Mouse (Mus musculus): ENCODE data around the gene Slc12a8. TPM values are rescaled to one million over a fixed set of nuclear protein-coding genes. Genes with fewer than 3 reads are reported as not detected.
A peak's percentile ranks its signal among the peaks of the same experiment; 100 is the strongest.

The Slc12a8 gene
- polyA plus RNA-seq, 1 experiment = 0.91 TPM

GRCm38 (mm10) chr16:33666226-33666625 lies 149.1 kb downstream of the Slc12a8 start:
- H3K4me1 ChIP-seq (ENCODE audit: control insufficient read depth, insufficient read depth, low read length) = peaks cover 22% of the 10 kb centered on the region
- TF ChIP-seq CTCF (IDR thresholded peaks at IDR 0.05; ENCODE audit: borderline replicate concordance, insufficient read depth, low read length) (no peak), POLR2A (IDR thresholded peaks at IDR 0.05; ENCODE audit: low read depth, low read length) (no peak)
- H3K4me3 ChIP-seq (ENCODE audit: insufficient read depth, low read length) = no peak overlapping the region
- H3K27ac ChIP-seq (ENCODE audit: insufficient read depth, low read length) = no peak overlapping the region

- H3K4me3 ChIP-seq (ENCODE audit: insufficient read depth, low read length) = no peak overlapping the region
- no peak for TF ChIP-seq CTCF (IDR thresholded peaks at IDR 0.05; ENCODE audit: borderline replicate concordance, insufficient read depth, low read length)
- H3K27ac ChIP-seq (ENCODE audit: insufficient read depth, low read length) = peak overlapping the region; percentile 17; the same call in 1 of the 2 replicates
- peaks cover 22% of the 10 kb centered on the region for H3K4me1 ChIP-seq (ENCODE audit: control insufficient read depth, insufficient read depth, low read length)
These were observed 149.9 kb downstream of the Slc12a8 start for GRCm38 (mm10) chr16:33666985-33667538.

DNA sequence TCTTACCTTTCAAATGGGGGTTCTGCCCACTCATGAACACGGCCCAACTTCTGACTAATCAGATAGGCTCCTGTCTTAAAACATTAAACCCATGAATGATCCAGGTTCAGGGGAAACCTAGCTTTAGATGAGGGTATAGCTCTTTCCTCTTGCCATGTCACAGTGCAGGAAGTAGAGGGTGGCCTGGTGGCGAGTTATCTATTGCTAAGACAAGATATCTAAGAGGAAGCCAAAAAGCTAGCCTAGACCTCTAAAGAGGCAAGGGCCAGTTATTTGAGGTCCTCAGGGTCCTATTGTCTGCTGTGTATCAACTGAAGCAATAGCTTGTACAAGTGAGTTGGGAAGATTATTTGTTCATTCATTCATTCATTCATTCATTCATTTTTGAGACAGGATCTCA lies 151.3 kb downstream of the Slc12a8 start:
- H3K4me1 ChIP-seq (ENCODE audit: control insufficient read depth, insufficient read depth, low read length) = peaks cover 22% of the 10 kb centered on the region
- no peak overlapping the region for H3K27ac ChIP-seq (ENCODE audit: insufficient read depth, low read length)
- TF ChIP-seq POLR2A (IDR thresholded peaks at IDR 0.05; ENCODE audit: low read depth, low read length) (no peak), CTCF (IDR thresholded peaks at IDR 0.05; ENCODE audit: borderline replicate concordance, insufficient read depth, low read length) (no peak)
- no peak overlapping the region for H3K4me3 ChIP-seq (ENCODE audit: insufficient read depth, low read length)

- Histone ChIP-seq H3K4me1 (ENCODE audit: control insufficient read depth, insufficient read depth, low read length) (peaks cover 22% of the 10 kb centered on the region), H3K4me3 (ENCODE audit: insufficient read depth, low read length) (no peak overlapping the region), H3K27ac (ENCODE audit: insufficient read depth, low read length) (no peak overlapping the region)
- no peak for TF ChIP-seq POLR2A (IDR thresholded peaks at IDR 0.05; ENCODE audit: low read depth, low read length)
- no peak for TF ChIP-seq CTCF (IDR thresholded peaks at IDR 0.05; ENCODE audit: borderline replicate concordance, insufficient read depth, low read length)
These were observed 151.9 kb downstream of the Slc12a8 start for GRCm38 (mm10) chr16:33669072-33669471.

- H3K4me3 ChIP-seq (ENCODE audit: insufficient read depth, low read length) = no peak overlapping the region
- no peak for TF ChIP-seq POLR2A (IDR thresholded peaks at IDR 0.05; ENCODE audit: low read depth, low read length)
- TF ChIP-seq CTCF (IDR thresholded peaks at IDR 0.05; ENCODE audit: borderline replicate concordance, insufficient read depth, low read length) = no peak
- H3K27ac ChIP-seq (ENCODE audit: insufficient read depth, low read length) = no peak overlapping the region
- H3K4me1 ChIP-seq (ENCODE audit: control insufficient read depth, insufficient read depth, low read length) = peaks cover 22% of the 10 kb centered on the region
These were observed 153.2 kb downstream of the Slc12a8 start for GRCm38 (mm10) chr16:33670340-33670739.

GRCm38 (mm10) chr16:33670933-33671332 lies 153.8 kb downstream of the Slc12a8 start:
- peaks cover 22% of the 10 kb centered on the region for H3K4me1 ChIP-seq (ENCODE audit: control insufficient read depth, insufficient read depth, low read length)
- TF ChIP-seq CTCF (IDR thresholded peaks at IDR 0.05; ENCODE audit: borderline replicate concordance, insufficient read depth, low read length) (no peak), POLR2A (IDR thresholded peaks at IDR 0.05; ENCODE audit: low read depth, low read length) (no peak)
- H3K27ac ChIP-seq (ENCODE audit: insufficient read depth, low read length) = no peak overlapping the region
- H3K4me3 ChIP-seq (ENCODE audit: insufficient read depth, low read length) = no peak overlapping the region

DNA sequence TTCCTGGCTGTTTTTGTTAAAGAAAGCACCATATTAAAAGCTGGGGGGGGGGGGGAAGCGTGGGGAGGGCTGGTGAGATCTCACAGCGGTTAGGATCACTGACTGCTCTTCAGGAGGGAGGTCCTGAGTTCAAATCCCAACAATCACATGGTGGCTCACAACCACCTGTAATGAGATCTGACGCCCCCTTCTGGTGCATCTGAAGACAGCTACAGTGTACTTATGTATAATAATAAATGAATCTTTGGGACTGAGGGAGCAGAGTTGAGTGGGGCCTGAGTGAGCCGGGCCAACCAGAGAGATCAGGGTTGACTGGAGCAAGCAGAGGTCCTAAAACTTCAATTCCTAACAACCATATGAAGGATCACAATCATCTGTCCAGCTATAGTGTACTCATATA lies 155.1 kb downstream of the Slc12a8 start:
- no peak overlapping the region for H3K4me3 ChIP-seq (ENCODE audit: insufficient read depth, low read length)
- H3K4me1 ChIP-seq (ENCODE audit: control insufficient read depth, insufficient read depth, low read length) = peaks cover 23% of the 10 kb centered on the region
- no peak overlapping the region for H3K27ac ChIP-seq (ENCODE audit: insufficient read depth, low read length)
- TF ChIP-seq CTCF (IDR thresholded peaks at IDR 0.05; ENCODE audit: borderline replicate concordance, insufficient read depth, low read length) (no peak), POLR2A (IDR thresholded peaks at IDR 0.05; ENCODE audit: low read depth, low read length) (no peak)

DNA sequence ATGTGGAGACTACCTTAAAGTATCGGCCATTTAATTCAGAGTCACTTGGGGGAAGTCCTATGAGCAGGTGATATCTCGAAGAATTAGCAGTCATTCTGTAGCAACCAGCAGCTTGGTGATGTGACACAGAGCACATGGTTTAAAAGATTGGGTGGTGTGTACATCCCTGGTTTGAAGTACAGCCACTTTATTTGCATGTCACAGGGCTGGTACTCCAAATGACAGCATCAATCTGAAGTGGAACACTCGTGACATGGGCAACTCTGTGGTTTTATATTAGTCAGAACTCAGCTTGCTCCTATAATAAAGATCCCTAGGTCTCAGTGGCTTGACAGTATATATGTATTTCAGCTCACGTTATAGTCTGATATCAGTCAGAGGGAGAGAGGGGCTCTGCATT lies 155.5 kb downstream of the Slc12a8 start:
- Histone ChIP-seq H3K4me3 (ENCODE audit: insufficient read depth, low read length) (no peak overlapping the region), H3K27ac (ENCODE audit: insufficient read depth, low read length) (no peak overlapping the region), H3K4me1 (ENCODE audit: control insufficient read depth, insufficient read depth, low read length) (peaks cover 20% of the 10 kb centered on the region)
- TF ChIP-seq POLR2A (IDR thresholded peaks at IDR 0.05; ENCODE audit: low read depth, low read length) (no peak), CTCF (IDR thresholded peaks at IDR 0.05; ENCODE audit: borderline replicate concordance, insufficient read depth, low read length) (no peak)

DNA sequence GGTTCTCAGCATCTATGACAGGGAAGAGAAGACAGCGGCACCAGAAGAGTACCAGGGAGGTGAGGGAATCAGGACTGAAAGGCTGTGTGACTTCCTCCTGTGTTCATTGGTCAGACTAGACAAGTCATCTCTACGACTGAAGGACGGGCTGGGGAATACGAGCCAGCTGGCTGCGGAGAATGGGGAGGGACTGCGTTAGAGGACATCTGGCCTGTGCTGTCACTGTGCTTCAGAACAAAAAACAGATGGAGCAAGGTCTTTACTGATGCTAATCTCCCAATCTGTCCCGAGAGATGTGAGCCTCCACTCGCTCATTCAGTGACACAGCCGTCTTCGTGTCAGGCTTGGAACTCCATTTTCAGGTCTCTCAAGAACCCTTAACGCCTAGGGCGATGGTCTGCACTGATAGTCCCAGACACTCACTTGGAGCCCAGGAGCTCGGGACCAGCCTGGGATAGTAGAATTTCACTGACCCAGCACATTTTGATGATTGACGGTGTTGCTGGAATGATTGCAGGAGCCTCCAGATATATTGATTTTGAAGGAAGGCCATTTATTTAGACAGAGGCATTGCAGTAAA lies 156.5 kb downstream of the Slc12a8 start:
- H3K4me3 ChIP-seq (ENCODE audit: insufficient read depth, low read length) = no peak overlapping the region
- H3K4me1 ChIP-seq (ENCODE audit: control insufficient read depth, insufficient read depth, low read length) = peaks cover 14% of the 10 kb centered on the region
- no peak for TF ChIP-seq POLR2A (IDR thresholded peaks at IDR 0.05; ENCODE audit: low read depth, low read length)
- no peak for TF ChIP-seq CTCF (IDR thresholded peaks at IDR 0.05; ENCODE audit: borderline replicate concordance, insufficient read depth, low read length)
- no peak overlapping the region for H3K27ac ChIP-seq (ENCODE audit: insufficient read depth, low read length)

DNA sequence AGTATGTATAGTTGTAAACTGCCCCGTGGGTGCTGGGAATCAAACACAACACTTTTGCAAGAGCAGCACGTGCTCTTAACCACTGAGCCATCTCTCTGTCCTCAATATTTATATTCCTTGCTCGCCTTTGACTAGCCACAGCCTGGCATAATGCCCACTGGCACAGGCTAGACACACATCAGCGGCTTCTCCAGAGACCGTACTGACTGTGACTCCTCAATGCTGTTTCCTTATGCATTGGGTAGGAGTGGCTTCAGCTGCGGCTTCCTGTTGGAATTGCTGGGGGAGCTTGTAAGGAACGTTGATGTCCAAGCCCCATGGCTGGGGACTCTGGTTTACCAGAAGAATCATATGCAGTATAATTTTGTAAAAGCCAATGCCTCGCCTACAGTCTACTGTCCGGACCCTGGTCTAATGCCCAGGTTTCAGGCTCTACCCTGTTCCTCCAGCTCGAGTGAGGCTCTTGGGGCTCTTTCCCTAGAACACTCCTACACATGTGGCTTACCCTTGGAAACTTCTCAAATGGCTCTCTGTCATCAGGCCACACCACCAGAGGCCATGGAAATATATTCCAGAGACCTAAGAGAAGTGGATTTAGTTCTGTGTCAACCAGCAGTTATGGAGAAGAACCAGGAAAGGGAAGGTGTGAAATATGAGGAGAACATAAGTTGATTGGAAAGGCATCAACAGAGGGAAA lies 158.2 kb downstream of the Slc12a8 start:
- no peak for TF ChIP-seq CTCF (IDR thresholded peaks at IDR 0.05; ENCODE audit: borderline replicate concordance, insufficient read depth, low read length)
- TF ChIP-seq POLR2A (IDR thresholded peaks at IDR 0.05; ENCODE audit: low read depth, low read length) = no peak
- H3K4me3 ChIP-seq (ENCODE audit: insufficient read depth, low read length) = no peak overlapping the region
- H3K4me1 ChIP-seq (ENCODE audit: control insufficient read depth, insufficient read depth, low read length) = peaks cover 7% of the 10 kb centered on the region
- H3K27ac ChIP-seq (ENCODE audit: insufficient read depth, low read length) = no peak overlapping the region

All from embryonic fibroblast, embryonic 13.5 days (primary cell).